Mouse (Mus musculus): ENCODE measurements around the gene Lrrc4b. TPM values are rescaled to one million over a fixed set of nuclear protein-coding genes. Genes with fewer than 3 reads are reported as not detected.

Lrrc4b gene
- polyA plus RNA-seq, 1 experiment from 2014 or later, result 1.1 TPM

GRCm38 (mm10) chr7:44468644-44469285 is 39.9 kb downstream of the Lrrc4b start:
- Histone ChIP-seq H3K4me3 (peak overlapping the region; percentile 80), H3K36me3 (replicated peaks) (peaks cover 8% of the 10 kb centered on the region; the same call in 1 of the 2 replicates), H3K27ac (replicated peaks) (peak overlapping the region; percentile 90), H3K9me3 (no peaks in the 10 kb centered on the region), H3K4me1 (peaks cover 77% of the 10 kb centered on the region), H3K27me3 (replicated peaks; ENCODE audit: low read depth, poor library complexity, severe bottlenecking) (peaks cover 32% of the 10 kb centered on the region)
- 67% methylated on average over 15 of the region's 15 CpGs for WGBS
- DNase-seq (ENCODE audit: low spot score), result no peak

- DNase-seq (ENCODE audit: low spot score), result no peak
- peaks cover 77% of the 10 kb centered on the region for H3K4me1 ChIP-seq
- H3K36me3 ChIP-seq (replicated peaks), result peaks cover 3% of the 10 kb centered on the region; the same call in 1 of the 2 replicates
- H3K27me3 ChIP-seq (replicated peaks; ENCODE audit: low read depth, poor library complexity, severe bottlenecking), result peaks cover 32% of the 10 kb centered on the region
- H3K4me3 ChIP-seq, result peak overlapping the region; percentile 80; the same call in 1 of the 2 replicates
- 93% methylated on average over 16 of the region's 16 CpGs for WGBS
- no peaks in the 10 kb centered on the region for H3K9me3 ChIP-seq
- peak overlapping the region; percentile 90 for H3K27ac ChIP-seq (replicated peaks)
Observed at GRCm38 (mm10) chr7:44469677-44470675, 41.2 kb downstream of the Lrrc4b start.

GRCm38 (mm10) chr7:44470696-44471612 is 42.1 kb downstream of the Lrrc4b start:
- WGBS, result 85% methylated on average over 16 of the region's 16 CpGs
- DNase-seq (ENCODE audit: low spot score), result no peak
- Histone ChIP-seq H3K27me3 (replicated peaks; ENCODE audit: low read depth, poor library complexity, severe bottlenecking) (peaks cover 32% of the 10 kb centered on the region), H3K4me1 (peaks cover 76% of the 10 kb centered on the region), H3K27ac (replicated peaks) (peak overlapping the region; percentile 15; the same call in 1 of the 2 replicates), H3K9me3 (no peaks in the 10 kb centered on the region), H3K36me3 (replicated peaks) (peaks cover 3% of the 10 kb centered on the region; the same call in 1 of the 2 replicates), H3K4me3 (no peak overlapping the region)

GRCm38 (mm10) chr7:44471880-44472557 is 43.2 kb downstream of the Lrrc4b start:
- Histone ChIP-seq H3K9me3 (no peaks in the 10 kb centered on the region), H3K36me3 (replicated peaks) (peaks cover 3% of the 10 kb centered on the region; the same call in 1 of the 2 replicates), H3K27ac (replicated peaks) (0 out of 2 replicates have a peak overlapping the region, but pooled peaks have one; percentile 14), H3K4me1 (peaks cover 68% of the 10 kb centered on the region), H3K27me3 (replicated peaks; ENCODE audit: low read depth, poor library complexity, severe bottlenecking) (peaks cover 40% of the 10 kb centered on the region), H3K4me3 (no peak overlapping the region)
- no peak for DNase-seq (ENCODE audit: low spot score)
- 47% methylated on average over 6 of the region's 6 CpGs for WGBS

GRCm38 (mm10) chr7:44472558-44472885 is 43.7 kb downstream of the Lrrc4b start:
- Histone ChIP-seq H3K27me3 (replicated peaks; ENCODE audit: low read depth, poor library complexity, severe bottlenecking) (peaks cover 45% of the 10 kb centered on the region), H3K36me3 (replicated peaks) (peaks cover 3% of the 10 kb centered on the region; the same call in 1 of the 2 replicates), H3K9me3 (no peaks in the 10 kb centered on the region), H3K27ac (replicated peaks) (0 out of 2 replicates have a peak overlapping the region, but pooled peaks have one; percentile 58), H3K4me3 (no peak overlapping the region), H3K4me1 (peaks cover 64% of the 10 kb centered on the region)
- WGBS, result 9% methylated on average over 1 of the region's 1 CpGs
- no peak for DNase-seq (ENCODE audit: low spot score)

- H3K36me3 ChIP-seq (replicated peaks), result peaks cover 3% of the 10 kb centered on the region; the same call in 1 of the 2 replicates
- peak overlapping the region; percentile 58 for H3K27ac ChIP-seq (replicated peaks)
- H3K27me3 ChIP-seq (replicated peaks; ENCODE audit: low read depth, poor library complexity, severe bottlenecking), result peaks cover 51% of the 10 kb centered on the region
- no peak for DNase-seq (ENCODE audit: low spot score)
- WGBS, result 65% methylated on average over 9 of the region's 9 CpGs
- H3K4me3 ChIP-seq, result no peak overlapping the region
- peaks cover 62% of the 10 kb centered on the region for H3K4me1 ChIP-seq
- no peaks in the 10 kb centered on the region for H3K9me3 ChIP-seq
Observed at GRCm38 (mm10) chr7:44472961-44473646, 44.3 kb downstream of the Lrrc4b start.

GRCm38 (mm10) chr7:44474419-44474818 is 45.6 kb downstream of the Lrrc4b start:
- WGBS, result 4% methylated on average over 4 of the region's 4 CpGs
- H3K27ac ChIP-seq (replicated peaks), result peak overlapping the region; percentile 73
- H3K9me3 ChIP-seq, result no peaks in the 10 kb centered on the region
- peaks cover 3% of the 10 kb centered on the region; the same call in 1 of the 2 replicates for H3K36me3 ChIP-seq (replicated peaks)
- DNase-seq (ENCODE audit: low spot score), result peak; percentile 55
- H3K4me3 ChIP-seq, result no peak overlapping the region; the same call in 1 of the 2 replicates
- H3K27me3 ChIP-seq (replicated peaks; ENCODE audit: low read depth, poor library complexity, severe bottlenecking), result peaks cover 64% of the 10 kb centered on the region
- H3K4me1 ChIP-seq, result peaks cover 49% of the 10 kb centered on the region

- Histone ChIP-seq H3K36me3 (replicated peaks) (0 out of 2 replicates have a peak, but pooled peaks cover 3% of the 10 kb centered on the region), H3K27ac (replicated peaks) (peak overlapping the region; percentile 76), H3K4me1 (peaks cover 47% of the 10 kb centered on the region), H3K4me3 (no peak overlapping the region), H3K9me3 (no peaks in the 10 kb centered on the region), H3K27me3 (replicated peaks; ENCODE audit: low read depth, poor library complexity, severe bottlenecking) (peaks cover 71% of the 10 kb centered on the region)
- 34% methylated on average over 5 of the region's 5 CpGs for WGBS
- DNase-seq (ENCODE audit: low spot score), result no peak
Observed at GRCm38 (mm10) chr7:44475046-44475614, 46.3 kb downstream of the Lrrc4b start.

GRCm38 (mm10) chr7:44482836-44483435 is 54.1 kb downstream of the Lrrc4b start:
- Histone ChIP-seq H3K27me3 (replicated peaks; ENCODE audit: low read depth, poor library complexity, severe bottlenecking) (peaks cover 53% of the 10 kb centered on the region), H3K27ac (replicated peaks) (no peak overlapping the region), H3K36me3 (replicated peaks) (peaks cover 5% of the 10 kb centered on the region; the same call in 1 of the 2 replicates), H3K4me1 (peaks cover 9% of the 10 kb centered on the region), H3K4me3 (no peak overlapping the region), H3K9me3 (no peaks in the 10 kb centered on the region)
- 78% methylated on average over 3 of the region's 3 CpGs for WGBS
- no peak for DNase-seq (ENCODE audit: low spot score)

- Histone ChIP-seq H3K4me1 (peaks cover 9% of the 10 kb centered on the region), H3K27ac (replicated peaks) (no peak overlapping the region; the same call in 1 of the 2 replicates), H3K9me3 (no peaks in the 10 kb centered on the region), H3K36me3 (replicated peaks) (peaks cover 15% of the 10 kb centered on the region), H3K4me3 (no peak overlapping the region), H3K27me3 (replicated peaks; ENCODE audit: low read depth, poor library complexity, severe bottlenecking) (peaks cover 41% of the 10 kb centered on the region)
- 94% methylated on average over 1 of the region's 1 CpGs for WGBS
- DNase-seq (ENCODE audit: low spot score), result no peak
Observed at GRCm38 (mm10) chr7:44484109-44484508, 55.3 kb downstream of the Lrrc4b start.

All from embryonic facial prominence, embryonic 10.5 days (tissue).